Mouse (Mus musculus): ENCODE data around the gene Cmtm8. TPM values are rescaled to one million over a fixed set of nuclear protein-coding genes. Genes with fewer than 3 reads are reported as not detected.

Gene Cmtm8
- polyA plus RNA-seq (2014; fragmentation: Nextera tagmentation; extraction: Ambion mirVana) = 75.4 and 81.5 TPM in 2 replicates

DNA sequence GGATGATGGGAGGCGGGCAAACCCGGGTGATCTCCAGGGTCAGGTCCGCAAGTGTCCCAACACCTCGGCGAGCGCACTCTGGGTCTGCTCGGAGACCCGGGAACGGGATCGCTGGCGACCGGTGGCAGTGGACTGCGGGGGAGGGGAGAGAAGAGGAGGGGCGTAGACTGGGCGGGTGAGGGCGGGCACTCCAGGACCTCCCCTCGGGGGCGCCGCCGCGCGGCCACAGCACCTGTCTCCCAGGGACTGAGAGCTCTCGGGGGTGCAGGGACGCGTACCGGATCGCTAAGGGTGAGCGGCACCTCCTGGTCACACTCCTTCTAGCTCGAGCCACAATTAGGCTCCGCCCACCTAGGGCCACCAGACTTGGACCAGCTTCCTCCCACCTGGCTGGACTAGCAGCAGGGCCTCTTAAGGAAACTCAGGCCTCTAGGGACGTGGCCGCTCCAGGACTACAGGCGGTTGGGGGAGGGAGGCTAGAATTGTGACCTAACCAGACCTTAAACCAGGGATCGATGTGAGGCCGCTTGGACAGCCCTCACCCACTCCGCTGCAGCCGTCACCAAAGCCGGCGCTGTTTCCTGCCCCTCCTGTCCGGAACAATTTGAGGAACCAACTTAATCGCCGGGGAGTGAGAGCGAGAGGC lies at the start of gene Cmtm8:
TSS of gene Cmtm8 (minus strand) at position 140 of the 646 bp plus-strand sequence.
- DNase-seq = peak; percentile 80
- WGBS = under 1% methylated on average over 43 of the region's 43 CpGs
- Histone ChIP-seq H3K4me2 (peak within 1 kb of the TSS; percentile 97), H3K4me3 (ENCODE audit: low read depth, low read length) (peak within 1 kb of the TSS; percentile 70), H3K27me3 (ENCODE audit: insufficient read depth, low read length) (peaks cover 11% of the 10 kb centered on the region), H3K36me3 (ENCODE audit: insufficient read depth) (no peaks in the 10 kb centered on the region), H3K9me3 (ENCODE audit: low read depth, low read length) (no peaks in the 10 kb centered on the region), H3K27ac (ENCODE audit: low read depth) (peak within 1 kb of the TSS; percentile 84), H3K4me1 (ENCODE audit: insufficient read depth) (no peaks in the 10 kb centered on the region; the same call in 1 of the 2 replicates), H3K9ac (peak within 1 kb of the TSS; percentile 66)
- peak; percentile 91 for ATAC-seq (ENCODE audit: insufficient read depth)
- TF ChIP-seq CTCF (IDR thresholded peaks at IDR 0.05; ENCODE audit: low read depth) = peak; percentile 45

DNA sequence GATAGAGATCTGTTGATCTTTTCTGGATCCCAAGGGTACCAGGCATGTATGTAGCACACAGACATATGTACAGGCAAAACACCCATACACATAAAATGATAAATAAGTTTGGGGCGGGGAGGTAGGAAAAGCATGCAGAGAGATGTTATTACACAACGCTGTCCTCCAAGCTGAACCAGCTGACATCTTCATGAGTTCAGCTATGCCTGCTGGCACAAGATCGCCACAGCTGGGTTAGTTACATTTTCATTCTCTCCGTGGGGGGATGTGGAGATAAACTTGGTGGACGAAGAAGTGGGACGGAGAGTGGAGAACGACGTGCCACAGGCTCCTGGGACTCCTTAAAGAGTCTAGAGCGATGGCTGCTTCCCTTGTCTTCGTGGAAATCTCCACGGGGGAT lies 49.0 kb upstream of the Cmtm8 start:
- no peaks in the 10 kb centered on the region for H3K27me3 ChIP-seq (ENCODE audit: insufficient read depth, low read length)
- H3K27ac ChIP-seq (ENCODE audit: low read depth) = no peak overlapping the region
- ATAC-seq (ENCODE audit: insufficient read depth) = 0 out of 2 replicates have a peak, but pooled peaks have one; percentile 28
- peak overlapping the region; percentile 19 for H3K4me2 ChIP-seq
- H3K9me3 ChIP-seq (ENCODE audit: low read depth, low read length) = no peaks in the 10 kb centered on the region
- TF ChIP-seq CTCF (IDR thresholded peaks at IDR 0.05; ENCODE audit: low read depth) = no peak
- WGBS = 53% methylated on average over 11 of the region's 11 CpGs
- H3K36me3 ChIP-seq (ENCODE audit: insufficient read depth) = no peaks in the 10 kb centered on the region
- H3K4me3 ChIP-seq (ENCODE audit: low read depth, low read length) = no peak overlapping the region
- peak; percentile 55 for DNase-seq
- no peak overlapping the region for H3K9ac ChIP-seq
- no peaks in the 10 kb centered on the region for H3K4me1 ChIP-seq (ENCODE audit: insufficient read depth)

DNA sequence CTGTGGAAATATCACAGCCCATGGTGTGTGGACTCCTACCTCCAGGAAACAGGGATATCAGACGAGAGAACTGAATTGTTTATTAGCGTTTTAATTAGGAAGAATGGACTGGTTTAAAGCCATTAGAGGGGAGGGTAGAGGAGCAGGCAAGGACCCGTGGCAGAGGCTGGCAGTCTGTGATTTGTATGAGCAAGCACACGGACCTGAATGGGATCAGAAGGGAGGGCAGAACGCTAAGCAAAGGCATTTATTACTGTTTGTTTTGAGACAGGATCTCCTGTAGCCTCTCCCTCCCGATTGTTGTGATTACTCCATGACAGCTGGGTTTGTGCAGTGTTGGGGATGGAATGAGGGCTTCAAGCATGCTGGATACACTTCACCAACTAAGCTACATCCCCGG lies 46.4 kb upstream of the Cmtm8 start:
- 20% methylated on average over 7 of the region's 7 CpGs for WGBS
- Histone ChIP-seq H3K36me3 (ENCODE audit: insufficient read depth) (no peaks in the 10 kb centered on the region), H3K27ac (ENCODE audit: low read depth) (no peak overlapping the region), H3K4me3 (ENCODE audit: low read depth, low read length) (no peak overlapping the region), H3K9ac (no peak overlapping the region), H3K4me2 (no peak overlapping the region), H3K27me3 (ENCODE audit: insufficient read depth, low read length) (no peaks in the 10 kb centered on the region), H3K9me3 (ENCODE audit: low read depth, low read length) (no peaks in the 10 kb centered on the region), H3K4me1 (ENCODE audit: insufficient read depth) (no peaks in the 10 kb centered on the region)
- TF ChIP-seq CTCF (IDR thresholded peaks at IDR 0.05; ENCODE audit: low read depth) = no peak
- no peak for DNase-seq
- ATAC-seq (ENCODE audit: insufficient read depth) = no peak

DNA sequence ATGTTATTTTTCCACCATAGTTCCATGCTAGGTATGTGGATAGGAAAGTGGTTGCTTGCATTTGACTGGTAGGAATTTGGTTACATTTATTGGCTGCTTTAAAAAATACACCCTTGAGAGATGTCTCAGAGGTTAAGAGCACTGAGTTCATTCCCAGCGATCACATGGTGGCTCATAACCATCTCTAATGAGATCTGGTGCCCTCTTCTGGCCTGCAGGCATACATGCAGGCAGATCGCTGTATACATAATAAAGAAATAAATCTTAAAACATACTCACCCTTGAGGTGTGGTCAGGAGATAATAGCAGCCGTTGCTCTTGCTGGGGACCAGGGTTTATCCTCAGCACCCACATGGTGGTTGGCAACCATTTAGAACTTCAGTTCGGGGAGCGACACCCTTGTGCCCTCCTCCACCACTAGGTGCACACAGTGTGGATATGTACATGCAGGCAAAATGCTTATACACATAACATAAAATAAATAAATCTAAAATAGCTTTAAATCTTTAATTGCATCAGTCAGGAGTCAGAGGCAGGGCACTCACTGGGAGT lies 45.0 kb upstream of the Cmtm8 start:
- TF ChIP-seq CTCF (IDR thresholded peaks at IDR 0.05; ENCODE audit: low read depth) = peak; percentile 33; the same call in 1 of the 2 replicates
- Histone ChIP-seq H3K36me3 (ENCODE audit: insufficient read depth) (no peaks in the 10 kb centered on the region), H3K4me2 (no peak overlapping the region), H3K9ac (no peak overlapping the region), H3K4me1 (ENCODE audit: insufficient read depth) (no peaks in the 10 kb centered on the region), H3K9me3 (ENCODE audit: low read depth, low read length) (no peaks in the 10 kb centered on the region), H3K4me3 (ENCODE audit: low read depth, low read length) (no peak overlapping the region), H3K27me3 (ENCODE audit: insufficient read depth, low read length) (no peaks in the 10 kb centered on the region), H3K27ac (ENCODE audit: low read depth) (no peak overlapping the region)
- ATAC-seq (ENCODE audit: insufficient read depth) = no peak
- WGBS = 88% methylated on average over 5 of the region's 5 CpGs
- DNase-seq = no peak

DNA sequence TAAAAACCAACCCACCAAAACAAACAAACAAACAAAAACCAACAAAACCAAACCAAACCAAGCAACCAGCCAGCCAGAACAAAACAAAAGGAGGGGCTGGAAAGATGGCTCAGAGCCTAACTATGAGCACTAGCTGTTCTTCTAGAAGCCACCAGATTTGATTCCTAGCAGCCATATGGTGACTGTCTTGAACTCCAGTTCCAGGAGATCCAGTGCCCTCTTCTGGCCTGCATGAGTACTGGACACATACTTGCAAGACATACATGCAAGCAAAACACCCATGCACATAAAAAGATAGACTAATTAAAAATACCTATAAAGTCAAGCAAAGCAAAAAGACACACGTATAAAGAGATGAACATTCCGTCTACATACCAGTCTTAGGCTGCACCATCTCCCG lies 43.7 kb upstream of the Cmtm8 start:
- ATAC-seq (ENCODE audit: insufficient read depth) (no peak), DNase-seq (peak; percentile 60)
- Histone ChIP-seq H3K4me3 (ENCODE audit: low read depth, low read length) (no peak overlapping the region), H3K36me3 (ENCODE audit: insufficient read depth) (no peaks in the 10 kb centered on the region), H3K27me3 (ENCODE audit: insufficient read depth, low read length) (no peaks in the 10 kb centered on the region), H3K27ac (ENCODE audit: low read depth) (no peak overlapping the region), H3K4me2 (no peak overlapping the region), H3K9ac (no peak overlapping the region), H3K9me3 (ENCODE audit: low read depth, low read length) (no peaks in the 10 kb centered on the region), H3K4me1 (ENCODE audit: insufficient read depth) (no peaks in the 10 kb centered on the region)
- TF ChIP-seq CTCF (IDR thresholded peaks at IDR 0.05; ENCODE audit: low read depth) = peak; percentile 70
- 89% methylated on average over 3 of the region's 3 CpGs for WGBS

DNA sequence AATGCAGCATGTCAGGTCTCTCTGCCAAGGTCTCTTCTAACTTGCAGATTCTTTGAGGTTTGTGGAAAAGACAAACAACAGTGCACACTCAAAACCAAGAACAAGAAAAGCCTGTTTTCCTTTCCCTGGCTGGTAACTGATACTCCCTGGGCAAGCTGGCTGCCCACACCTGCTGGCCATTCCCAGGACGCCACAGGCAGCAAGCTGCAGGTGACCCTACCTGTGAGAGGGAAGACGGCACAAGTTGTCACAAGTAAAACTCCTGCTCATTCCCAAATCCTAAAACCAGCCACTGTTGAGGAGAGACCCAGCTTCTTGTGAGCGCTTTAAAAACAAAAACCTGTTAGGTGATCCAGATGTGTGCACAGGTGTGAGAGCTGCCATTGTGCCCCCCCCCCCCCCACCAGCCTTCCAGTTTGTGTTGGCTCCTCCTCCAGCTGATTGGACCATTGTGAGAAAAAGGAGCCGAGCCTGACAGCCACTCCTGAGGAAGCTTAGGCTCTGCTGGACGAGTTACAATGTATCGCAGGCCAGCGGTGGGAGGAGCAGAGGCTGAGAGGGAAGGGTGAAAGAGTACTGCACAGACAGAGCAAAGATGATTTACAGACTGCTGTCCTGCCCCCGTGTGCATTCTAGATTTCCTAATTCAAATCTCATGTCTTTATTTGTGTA lies 42.2 kb upstream of the Cmtm8 start:
- Histone ChIP-seq H3K27me3 (ENCODE audit: insufficient read depth, low read length) (no peaks in the 10 kb centered on the region), H3K9me3 (ENCODE audit: low read depth, low read length) (no peaks in the 10 kb centered on the region), H3K4me3 (ENCODE audit: low read depth, low read length) (no peak overlapping the region), H3K27ac (ENCODE audit: low read depth) (peak overlapping the region; percentile 58; the same call in 1 of the 2 replicates), H3K4me2 (peak overlapping the region; percentile 33), H3K36me3 (ENCODE audit: insufficient read depth) (no peaks in the 10 kb centered on the region), H3K4me1 (ENCODE audit: insufficient read depth) (no peaks in the 10 kb centered on the region), H3K9ac (no peak overlapping the region)
- peak; percentile 68 for DNase-seq
- TF ChIP-seq CTCF (IDR thresholded peaks at IDR 0.05; ENCODE audit: low read depth) = no peak; the same call in 1 of the 2 replicates
- WGBS = 34% methylated on average over 8 of the region's 8 CpGs
- ATAC-seq (ENCODE audit: insufficient read depth) = peak; percentile 75

DNA sequence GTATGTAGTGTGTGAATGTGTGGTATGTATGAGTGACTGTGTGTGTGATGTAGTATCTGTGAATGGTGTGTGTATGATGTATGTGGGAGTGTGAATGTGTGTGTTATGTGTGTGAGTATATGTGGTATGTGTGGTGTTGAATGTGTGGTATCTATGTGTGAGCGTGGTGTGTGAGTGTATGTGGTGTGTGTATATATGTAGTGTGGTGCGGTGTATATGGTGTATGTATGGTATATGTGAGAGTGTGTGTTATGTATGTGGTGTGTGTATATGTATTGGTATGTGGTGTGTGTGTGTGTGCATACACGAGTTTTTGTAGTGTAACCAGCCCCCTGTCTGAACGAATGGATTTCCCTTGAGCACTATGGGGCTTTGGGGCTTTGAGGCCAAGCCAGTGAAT lies 41.6 kb upstream of the Cmtm8 start:
- peak; percentile 56; the same call in 1 of the 2 replicates for ATAC-seq (ENCODE audit: insufficient read depth)

More for the DNA sequence above, 41.6 kb upstream of the Cmtm8 start:
- Histone ChIP-seq H3K27me3 (ENCODE audit: insufficient read depth, low read length) (no peaks in the 10 kb centered on the region), H3K4me1 (ENCODE audit: insufficient read depth) (no peaks in the 10 kb centered on the region), H3K36me3 (ENCODE audit: insufficient read depth) (no peaks in the 10 kb centered on the region), H3K4me2 (no peak overlapping the region), H3K9ac (no peak overlapping the region), H3K27ac (ENCODE audit: low read depth) (peak overlapping the region; percentile 19; the same call in 1 of the 2 replicates), H3K9me3 (ENCODE audit: low read depth, low read length) (no peaks in the 10 kb centered on the region), H3K4me3 (ENCODE audit: low read depth, low read length) (no peak overlapping the region)
- TF ChIP-seq CTCF (IDR thresholded peaks at IDR 0.05; ENCODE audit: low read depth) = no peak
- DNase-seq = no peak
- WGBS = 61% methylated on average over 4 of the region's 4 CpGs

All from lung, embryonic 14.5 days (tissue).